Mouse (Mus musculus) spleen, adult 2 months (tissue): Measurements from ENCODE around the gene Plekha4. TPM values are rescaled to one million over a fixed set of nuclear protein-coding genes. Genes with fewer than 3 reads are reported as not detected.

Source experiments
- DNase-seq, 2 experiments: peaks; one replicate each; pipeline versions ENCODE4 v3.0.0 to v3.0.0-alpha.2; 2012 to 2021; ENCODE audit warnings: low spot score in 2 of 2, low read depth in 1 of 2
- H3K27ac ChIP-seq: fragments of 200-500 bp; 2 replicates; pipeline ENCODE4 v1.5.1; 2012; ENCODE audit warnings: low read length, inconsistent platforms; ENCODE audit not compliant: insufficient read depth
- H3K27me3 ChIP-seq: fragments of 200-500 bp; 2 replicates; pipeline ENCODE4 v1.6.1; 2012; ENCODE audit warnings: mild to moderate bottlenecking, moderate library complexity, low read length, inconsistent platforms; ENCODE audit not compliant: control insufficient read depth, insufficient read depth
- H3K36me3 ChIP-seq: fragments of 200-500 bp; 2 replicates; pipeline ENCODE4 v1.6.1; 2012; ENCODE audit warnings: mild to moderate bottlenecking, low read length, inconsistent platforms; ENCODE audit not compliant: control insufficient read depth, insufficient read depth
- H3K4me1 ChIP-seq: fragments of 200-500 bp; 2 replicates; pipeline ENCODE4 v1.6.1; 2011; ENCODE audit warnings: inconsistent platforms; ENCODE audit not compliant: control insufficient read depth, insufficient read depth, insufficient read length
- H3K4me3 ChIP-seq: fragments of 200-500 bp; 2 replicates; pipeline ENCODE4 v1.5.1; 2011; ENCODE audit warnings: mild to moderate bottlenecking, inconsistent platforms; ENCODE audit not compliant: insufficient read depth, insufficient read length; ENCODE audit errors: extremely low read depth
- CTCF ChIP-seq: fragments of 200-500 bp; IDR thresholded peaks from 2 replicates; pipeline ENCODE4 v1.5.1; 2011; ENCODE audit warnings: mild to moderate bottlenecking, inconsistent platforms; ENCODE audit not compliant: insufficient read depth, insufficient read length, insufficient replicate concordance; ENCODE audit errors: extremely low read depth
- POLR2A ChIP-seq: fragments of 200-500 bp; IDR thresholded peaks from 2 replicates; pipeline ENCODE4 v1.6.1; 2011; ENCODE audit warnings: low read depth, low read length, inconsistent platforms
- WGBS: fragments of 180-500 bp; shearing (Covaris S2); methylation state at CpG from one replicate; pipeline ENCODE4 v1.1.7; 2018; 5-methylcytosine and 5-hydroxymethylcytosine counted together
- polyA plus RNA-seq: library from polyadenylated mRNA; depleted of rRNA; stranded (reverse); fragments of >200 nt; gene quantifications from 2 replicates; pipeline ENCODE4 v1.2.3, GENCODE M21; 2012

Gene Plekha4
- polyA plus RNA-seq, 1 experiment, result 6.5 TPM

GRCm38 (mm10) chr7:45568601-45569473 lies 42.7 kb downstream of the Plekha4 start:
- Histone ChIP-seq H3K27ac (peak overlapping the region; percentile 51), H3K36me3 (no peaks in the 10 kb centered on the region), H3K4me3 (no peak overlapping the region), H3K4me1 (peaks cover 12% of the 10 kb centered on the region; the same call in 1 of the 2 replicates), H3K27me3 (no peaks in the 10 kb centered on the region)
- TF ChIP-seq POLR2A (no peak), CTCF (no peak)
- 70% methylated on average over 10 of the region's 10 CpGs for WGBS
- no peak for DNase-seq

GRCm38 (mm10) chr7:45570103-45570741 lies 44.1 kb downstream of the Plekha4 start, which contains the start of gene Bcat2:
Gene Bcat2, plus strand, starts transcription at chr7:45570153.
- TF ChIP-seq POLR2A (peak; percentile 63), CTCF (no peak)
- Histone ChIP-seq H3K4me1 (peaks cover 12% of the 10 kb centered on the region; the same call in 1 of the 2 replicates), H3K4me3 (peak within 1 kb of the TSS; percentile 74), H3K36me3 (no peaks in the 10 kb centered on the region), H3K27ac (peak within 1 kb of the TSS; percentile 81), H3K27me3 (no peaks in the 10 kb centered on the region)
- 1% methylated on average over 41 of the region's 42 CpGs for WGBS
- DNase-seq, result peak in 1 of 2 experiments; percentile 75

- Histone ChIP-seq H3K36me3 (peaks cover 3% of the 10 kb centered on the region; the same call in 1 of the 2 replicates), H3K27ac (no peak overlapping the region), H3K27me3 (no peaks in the 10 kb centered on the region), H3K4me3 (no peak overlapping the region), H3K4me1 (peaks cover 12% of the 10 kb centered on the region; the same call in 1 of the 2 replicates)
- 25% methylated on average over 1 of the region's 1 CpGs for WGBS
- TF ChIP-seq CTCF, result no peak
- no peak for TF ChIP-seq POLR2A
- no peak for DNase-seq
These were observed 45.8 kb downstream of the Plekha4 start for GRCm38 (mm10) chr7:45571966-45572365.

- DNase-seq, result no peak
- Histone ChIP-seq H3K27ac (no peak overlapping the region), H3K4me3 (no peak overlapping the region)
These were observed 47.8 kb downstream of the Plekha4 start for GRCm38 (mm10) chr7:45573954-45574353.

GRCm38 (mm10) chr7:45574472-45575379 lies 48.6 kb downstream of the Plekha4 start:
- no peak overlapping the region for H3K27ac ChIP-seq
- TF ChIP-seq CTCF, result no peak
- TF ChIP-seq POLR2A, result no peak

More at GRCm38 (mm10) chr7:45573954-45574353, 47.8 kb downstream of the Plekha4 start:
- Histone ChIP-seq H3K4me1 (peaks cover 12% of the 10 kb centered on the region; the same call in 1 of the 2 replicates), H3K36me3 (peaks cover 6% of the 10 kb centered on the region), H3K27me3 (no peaks in the 10 kb centered on the region)
- TF ChIP-seq POLR2A (no peak), CTCF (no peak)
- WGBS, result 79% methylated on average over 8 of the region's 8 CpGs

GRCm38 (mm10) chr7:45585923-45586322 lies 59.8 kb downstream of the Plekha4 start:
- WGBS, result 90% methylated on average over 6 of the region's 6 CpGs
- no peak overlapping the region for H3K4me3 ChIP-seq
- H3K27me3 ChIP-seq, result no peaks in the 10 kb centered on the region
- H3K36me3 ChIP-seq, result peaks cover 5% of the 10 kb centered on the region; the same call in 1 of the 2 replicates
- H3K4me1 ChIP-seq, result no peaks in the 10 kb centered on the region; the same call in 1 of the 2 replicates
- no peak for TF ChIP-seq CTCF
- TF ChIP-seq POLR2A, result no peak
- H3K27ac ChIP-seq, result no peak overlapping the region
- no peak for DNase-seq

More at GRCm38 (mm10) chr7:45574472-45575379, 48.6 kb downstream of the Plekha4 start:
- no peak for DNase-seq
- Histone ChIP-seq H3K4me3 (no peak overlapping the region), H3K36me3 (peaks cover 6% of the 10 kb centered on the region), H3K27me3 (no peaks in the 10 kb centered on the region), H3K4me1 (peaks cover 11% of the 10 kb centered on the region; the same call in 1 of the 2 replicates)
- WGBS, result 91% methylated on average over 15 of the region's 15 CpGs
